Mouse (Mus musculus) forebrain, embryonic 10.5 days (tissue): Measurements from ENCODE around the gene Ccsap. TPM values are rescaled to one million over a fixed set of nuclear protein-coding genes. Genes with fewer than 3 reads are reported as not detected.

Experiments used
- DNase-seq: peaks from one replicate; pipeline ENCODE4 v3.0.0-alpha.2; 2017; ENCODE audit warnings: low spot score; ENCODE audit errors: extremely low spot score
- H3K27ac ChIP-seq: fragments of 300-500 bp; sonication (generic); 2 replicates; pipeline ENCODE4 v1.5.1; 2016; ENCODE audit warnings: mild to moderate bottlenecking
- H3K27me3 ChIP-seq: fragments of 300-500 bp; sonication (generic); 2 replicates; pipeline ENCODE4 v1.6.1; 2016; ENCODE audit warnings: mild to moderate bottlenecking; ENCODE audit not compliant: poor library complexity, severe bottlenecking
- H3K36me3 ChIP-seq: fragments of 300-500 bp; sonication (generic); replicated peaks from 2 replicates; pipeline ENCODE4 v1.6.1; 2016; ENCODE audit warnings: mild to moderate bottlenecking, moderate library complexity
- H3K4me1 ChIP-seq: fragments of 300-500 bp; sonication (generic); 2 replicates; pipeline ENCODE4 v1.6.1; 2016
- H3K4me3 ChIP-seq: fragments of 300-500 bp; sonication (generic); 2 replicates; pipeline ENCODE4 v1.5.1; 2016; ENCODE audit warnings: mild to moderate bottlenecking, moderate library complexity
- H3K9me3 ChIP-seq: fragments of 300-500 bp; sonication (generic); 2 replicates; pipeline ENCODE4 v1.6.1; 2016; ENCODE audit warnings: mild to moderate bottlenecking, moderate library complexity
- WGBS: fragments of 180-500 bp; shearing (Covaris S2); methylation state at CpG from one replicate; pipeline ENCODE4 v1.1.7; 2016; 5-methylcytosine and 5-hydroxymethylcytosine counted together
- polyA plus RNA-seq: library from polyadenylated mRNA; unstranded; fragments of >200 nt; fragmentation: Nextera tagmentation; extraction: Ambion mirVana; gene quantifications from 2 replicates; pipeline ENCODE4 v1.2.1, GENCODE M21; 2016

The Ccsap gene
- polyA plus RNA-seq, 1 experiment from 2014 or later, result 7.3 TPM

DNA sequence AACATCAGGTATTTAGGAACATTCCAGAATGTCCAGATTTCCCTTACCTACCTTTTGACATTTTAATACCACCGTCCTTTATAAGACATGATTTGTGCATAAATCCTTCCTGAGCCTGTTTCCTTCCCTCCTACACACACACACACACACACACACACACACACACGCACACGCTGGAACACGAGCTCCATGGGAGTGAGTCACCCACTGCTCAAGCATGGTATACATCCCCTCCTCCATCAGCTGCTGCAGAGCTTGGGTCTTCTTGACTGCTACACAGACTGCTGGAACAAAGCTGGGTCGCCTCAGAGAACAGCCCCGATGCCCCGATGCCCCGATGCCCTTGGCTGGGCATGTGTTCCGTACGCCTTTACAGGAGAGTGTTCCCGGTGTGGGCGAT, 13.5 kb downstream of the Ccsap start:
- Histone ChIP-seq H3K9me3 (no peaks in the 10 kb centered on the region), H3K4me1 (0 out of 2 replicates have a peak, but pooled peaks cover 4% of the 10 kb centered on the region), H3K36me3 (peaks cover 28% of the 10 kb centered on the region), H3K4me3 (no peak overlapping the region), H3K27ac (no peak overlapping the region), H3K27me3 (no peaks in the 10 kb centered on the region)
- DNase-seq, result no peak
- 94% methylated on average over 12 of the region's 12 CpGs for WGBS

DNA sequence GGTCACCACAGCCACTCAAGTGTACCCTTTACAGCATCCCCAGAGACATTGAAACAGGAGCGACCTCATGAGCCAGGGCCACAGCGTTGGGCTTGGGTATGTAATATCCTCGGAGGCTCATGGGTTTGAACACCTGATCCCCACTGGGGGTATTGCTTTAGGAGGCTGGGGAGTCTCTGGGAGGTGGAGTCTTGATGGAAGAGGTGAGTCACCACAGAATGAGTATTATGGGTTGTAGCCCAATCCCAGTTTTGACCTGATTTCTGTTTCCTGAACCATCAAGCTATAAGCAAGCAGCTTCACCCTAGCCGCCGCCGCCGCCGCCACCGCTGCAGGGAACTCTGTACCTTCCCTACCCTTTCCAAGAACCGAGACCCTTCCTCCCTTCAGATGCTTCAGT, 14.0 kb downstream of the Ccsap start:
- Histone ChIP-seq H3K36me3 (peaks cover 33% of the 10 kb centered on the region), H3K9me3 (no peaks in the 10 kb centered on the region), H3K4me1 (0 out of 2 replicates have a peak, but pooled peaks cover 4% of the 10 kb centered on the region), H3K4me3 (no peak overlapping the region), H3K27ac (no peak overlapping the region), H3K27me3 (no peaks in the 10 kb centered on the region)
- no peak for DNase-seq
- WGBS, result 90% methylated on average over 10 of the region's 10 CpGs

DNA sequence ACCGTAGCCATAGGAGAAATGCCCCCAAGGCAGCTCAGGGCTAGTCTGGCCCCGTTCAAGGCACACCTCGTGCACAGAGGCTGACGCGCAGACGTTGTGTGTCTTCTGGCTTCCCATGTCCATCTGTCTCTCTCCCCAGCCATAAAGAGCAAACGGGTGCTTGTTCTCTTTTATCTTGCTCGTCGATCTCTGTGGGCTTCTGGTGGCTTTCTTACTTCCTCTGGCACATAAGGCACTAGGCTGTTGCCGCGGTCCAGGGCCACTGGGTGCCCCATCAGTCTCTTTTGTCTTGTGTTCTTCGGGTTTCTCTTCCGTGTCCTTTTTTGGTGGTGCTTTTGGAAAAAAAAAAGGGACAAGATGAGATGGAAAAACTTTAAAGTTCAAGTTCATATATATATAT, 14.9 kb downstream of the Ccsap start:
- no peak overlapping the region for H3K27ac ChIP-seq

GRCm38 (mm10) chr8:123844341-123844740, 15.7 kb downstream of the Ccsap start:
- Histone ChIP-seq H3K4me3 (no peak overlapping the region), H3K27ac (no peak overlapping the region), H3K4me1 (0 out of 2 replicates have a peak, but pooled peaks cover 4% of the 10 kb centered on the region), H3K9me3 (no peaks in the 10 kb centered on the region), H3K36me3 (peaks cover 40% of the 10 kb centered on the region), H3K27me3 (no peaks in the 10 kb centered on the region)
- WGBS, result 92% methylated on average over 7 of the region's 7 CpGs
- DNase-seq, result no peak

More for the DNA sequence above, 14.9 kb downstream of the Ccsap start:
- Histone ChIP-seq H3K36me3 (peaks cover 40% of the 10 kb centered on the region), H3K4me1 (0 out of 2 replicates have a peak, but pooled peaks cover 4% of the 10 kb centered on the region), H3K4me3 (no peak overlapping the region), H3K9me3 (no peaks in the 10 kb centered on the region), H3K27me3 (no peaks in the 10 kb centered on the region)
- no peak for DNase-seq
- WGBS, result 95% methylated on average over 13 of the region's 13 CpGs

GRCm38 (mm10) chr8:123842086-123842485, 17.9 kb downstream of the Ccsap start:
- Histone ChIP-seq H3K36me3 (peaks cover 59% of the 10 kb centered on the region), H3K27ac (no peak overlapping the region), H3K4me3 (no peak overlapping the region), H3K9me3 (0 out of 2 replicates have a peak, but pooled peaks cover 2% of the 10 kb centered on the region), H3K4me1 (0 out of 2 replicates have a peak, but pooled peaks cover 3% of the 10 kb centered on the region), H3K27me3 (no peaks in the 10 kb centered on the region)
- DNase-seq, result no peak
- 90% methylated on average over 12 of the region's 12 CpGs for WGBS

- Histone ChIP-seq H3K27ac (no peak overlapping the region), H3K9me3 (0 out of 2 replicates have a peak, but pooled peaks cover 2% of the 10 kb centered on the region), H3K36me3 (peaks cover 72% of the 10 kb centered on the region), H3K4me1 (no peaks in the 10 kb centered on the region), H3K4me3 (no peak overlapping the region), H3K27me3 (no peaks in the 10 kb centered on the region)
- DNase-seq, result no peak
- 93% methylated on average over 15 of the region's 15 CpGs for WGBS
Measured at GRCm38 (mm10) chr8:123840578-123841345, 19.2 kb downstream of the Ccsap start.

DNA sequence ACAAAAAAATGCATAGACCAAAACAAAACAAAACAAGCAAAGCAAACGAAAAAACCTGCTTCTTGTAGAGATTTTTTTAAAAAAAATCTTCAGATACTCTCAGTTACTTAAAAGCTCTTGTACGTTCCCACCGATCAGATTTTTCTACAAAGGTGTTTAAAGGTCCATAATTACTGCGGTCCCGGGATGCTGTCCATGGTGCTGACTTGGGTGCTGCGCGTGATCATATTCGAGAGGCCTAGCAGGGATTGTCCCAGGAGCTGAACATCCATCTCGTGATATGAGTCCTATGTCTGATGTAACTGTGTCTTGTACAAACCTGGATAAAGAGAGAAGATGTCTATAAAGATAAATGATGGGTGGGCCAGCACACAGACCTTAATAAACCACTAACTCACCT, 21.5 kb downstream of the Ccsap start:
- H3K27ac ChIP-seq, result no peak overlapping the region
- H3K4me1 ChIP-seq, result no peaks in the 10 kb centered on the region
- H3K9me3 ChIP-seq, result 0 out of 2 replicates have a peak, but pooled peaks cover 2% of the 10 kb centered on the region
- H3K27me3 ChIP-seq, result no peaks in the 10 kb centered on the region
- H3K4me3 ChIP-seq, result no peak overlapping the region
- DNase-seq, result no peak
- WGBS, result 78% methylated on average over 9 of the region's 9 CpGs
- H3K36me3 ChIP-seq, result peaks cover 81% of the 10 kb centered on the region

DNA sequence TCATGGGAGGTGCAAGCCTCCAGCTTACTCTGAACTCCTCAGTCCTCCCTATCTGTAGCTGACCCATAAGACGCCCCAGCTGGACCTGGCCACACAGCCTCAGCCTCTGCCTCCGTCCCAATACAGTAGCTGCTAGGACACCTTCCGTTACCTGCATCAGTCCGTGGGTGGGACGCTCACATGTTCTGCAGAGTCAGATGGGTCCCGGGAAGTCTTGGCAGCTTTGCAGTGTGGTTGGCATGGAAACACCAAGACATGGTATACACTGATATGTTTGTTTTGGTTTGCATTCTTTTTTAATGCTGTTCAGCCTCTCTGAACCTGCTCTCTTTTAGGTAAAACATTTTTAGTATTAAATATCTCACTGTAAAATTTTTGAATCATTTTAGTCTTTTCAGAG, 23.7 kb downstream of the Ccsap start:
- peaks cover 87% of the 10 kb centered on the region for H3K36me3 ChIP-seq
- peaks cover 2% of the 10 kb centered on the region; the same call in 1 of the 2 replicates for H3K9me3 ChIP-seq
- H3K27me3 ChIP-seq, result no peaks in the 10 kb centered on the region
- DNase-seq, result no peak
- no peak overlapping the region for H3K4me3 ChIP-seq
- WGBS, result 95% methylated on average over 6 of the region's 6 CpGs
- no peaks in the 10 kb centered on the region for H3K4me1 ChIP-seq
- H3K27ac ChIP-seq, result no peak overlapping the region

GRCm38 (mm10) chr8:123835451-123835850, 24.6 kb downstream of the Ccsap start:
- no peak overlapping the region for H3K27ac ChIP-seq
- peak; percentile 37 for DNase-seq
- H3K4me1 ChIP-seq, result no peaks in the 10 kb centered on the region
- H3K9me3 ChIP-seq, result peaks cover 2% of the 10 kb centered on the region; the same call in 1 of the 2 replicates
- H3K27me3 ChIP-seq, result no peaks in the 10 kb centered on the region
- H3K4me3 ChIP-seq, result no peak overlapping the region
- 65% methylated on average over 9 of the region's 9 CpGs for WGBS
- H3K36me3 ChIP-seq, result peaks cover 88% of the 10 kb centered on the region

DNA sequence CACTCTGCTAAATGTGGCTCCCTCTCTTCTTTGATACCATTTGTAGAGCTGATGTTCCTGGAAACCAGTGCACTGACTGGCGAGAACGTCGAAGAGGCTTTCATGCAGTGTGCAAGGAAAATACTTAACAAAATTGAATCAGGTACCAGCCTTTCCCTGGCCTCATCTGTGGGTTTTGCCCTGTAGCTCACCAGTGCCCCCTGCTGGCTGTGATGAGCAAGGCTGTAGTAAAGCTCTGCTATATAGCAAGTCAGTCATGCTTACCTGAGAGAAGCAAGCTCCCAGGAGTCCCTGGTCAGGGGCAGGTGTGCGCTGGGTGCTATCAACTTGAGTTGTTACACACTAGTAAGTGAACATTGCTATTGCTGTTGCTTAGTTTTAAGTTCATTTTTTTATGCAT, 27.3 kb downstream of the Ccsap start:
- Histone ChIP-seq H3K27ac (no peak overlapping the region), H3K4me3 (no peak overlapping the region), H3K27me3 (no peaks in the 10 kb centered on the region), H3K9me3 (peaks cover 2% of the 10 kb centered on the region; the same call in 1 of the 2 replicates), H3K36me3 (peaks cover 100% of the 10 kb centered on the region), H3K4me1 (no peaks in the 10 kb centered on the region)
- DNase-seq, result no peak
- 93% methylated on average over 4 of the region's 4 CpGs for WGBS

GRCm38 (mm10) chr8:123827523-123827922, 32.5 kb downstream of the Ccsap start:
- no peak overlapping the region for H3K27ac ChIP-seq
- H3K27me3 ChIP-seq, result no peaks in the 10 kb centered on the region
- peaks cover 99% of the 10 kb centered on the region for H3K36me3 ChIP-seq
- H3K4me3 ChIP-seq, result no peak overlapping the region
- H3K4me1 ChIP-seq, result peaks cover 9% of the 10 kb centered on the region; the same call in 1 of the 2 replicates
- DNase-seq, result no peak
- H3K9me3 ChIP-seq, result peaks cover 8% of the 10 kb centered on the region
- WGBS, result 91% methylated on average over 13 of the region's 13 CpGs

DNA sequence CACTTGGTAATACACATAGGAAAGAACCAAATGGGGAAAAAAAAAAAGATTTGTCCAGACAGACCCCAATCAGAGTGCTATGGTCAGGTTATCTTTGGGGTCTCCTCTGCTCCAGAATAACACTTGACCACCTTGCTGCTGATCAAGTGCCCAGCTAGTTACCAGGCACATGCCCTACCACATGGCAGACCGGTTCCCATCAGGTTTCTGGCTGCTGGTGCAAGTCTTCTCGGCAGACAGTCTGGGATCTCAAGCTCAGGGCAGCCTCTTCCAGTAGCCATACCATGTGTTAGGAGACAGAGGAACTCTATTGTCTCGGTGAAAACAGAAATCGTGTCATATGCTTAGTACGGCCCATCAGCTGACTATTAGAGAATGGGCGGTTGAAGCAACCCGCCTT, 33.3 kb downstream of the Ccsap start:
- no peak overlapping the region for H3K27ac ChIP-seq
- 92% methylated on average over 7 of the region's 7 CpGs for WGBS
- H3K27me3 ChIP-seq, result no peaks in the 10 kb centered on the region
- no peak for DNase-seq
- H3K36me3 ChIP-seq, result peaks cover 99% of the 10 kb centered on the region
- H3K4me3 ChIP-seq, result no peak overlapping the region
- H3K9me3 ChIP-seq, result peaks cover 11% of the 10 kb centered on the region
- peaks cover 9% of the 10 kb centered on the region; the same call in 1 of the 2 replicates for H3K4me1 ChIP-seq

- Histone ChIP-seq H3K9me3 (peaks cover 11% of the 10 kb centered on the region), H3K4me3 (no peak overlapping the region), H3K4me1 (peaks cover 9% of the 10 kb centered on the region; the same call in 1 of the 2 replicates), H3K27ac (no peak overlapping the region), H3K27me3 (no peaks in the 10 kb centered on the region), H3K36me3 (peaks cover 99% of the 10 kb centered on the region)
- DNase-seq, result no peak
- WGBS, result 69% methylated on average over 9 of the region's 9 CpGs
Measured at GRCm38 (mm10) chr8:123826001-123826400, 34.0 kb downstream of the Ccsap start.
